Mouse (Mus musculus) lung, postnatal 36 days (tissue): ENCODE data around the gene Plppr3.

Experiments used
- DNase-seq: peaks from one replicate; pipeline ENCODE4 v3.0.0; 2022; ENCODE audit warnings: mixed read lengths

The Plppr3 gene

GRCm38 (mm10) chr10:79852107-79852789, 22.2 kb downstream of the Plppr3 start:
- peak; percentile 75 for DNase-seq

- DNase-seq, result no peak
Observed at GRCm38 (mm10) chr10:79851653-79852052, 22.8 kb downstream of the Plppr3 start.

GRCm38 (mm10) chr10:79849941-79850628, 24.3 kb downstream of the Plppr3 start:
- DNase-seq, result no peak

GRCm38 (mm10) chr10:79846553-79846952, 27.9 kb downstream of the Plppr3 start:
- DNase-seq, result no peak

- no peak for DNase-seq
Observed at GRCm38 (mm10) chr10:79843476-79843875, 31.0 kb downstream of the Plppr3 start.

GRCm38 (mm10) chr10:79842322-79842721, 32.1 kb downstream of the Plppr3 start:
- no peak for DNase-seq

- peak; percentile 87 for DNase-seq
Observed at GRCm38 (mm10) chr10:79840644-79841551, 33.5 kb downstream of the Plppr3 start.

- DNase-seq, result no peak
Observed at GRCm38 (mm10) chr10:79840091-79840490, 34.3 kb downstream of the Plppr3 start.

- no peak for DNase-seq
Observed at GRCm38 (mm10) chr10:79838151-79838550, 36.3 kb downstream of the Plppr3 start.

GRCm38 (mm10) chr10:79836918-79837317, 37.5 kb downstream of the Plppr3 start:
- DNase-seq, result no peak

- peak; percentile 81 for DNase-seq
Observed at GRCm38 (mm10) chr10:79834769-79835398, 39.5 kb downstream of the Plppr3 start.

- DNase-seq, result no peak
Observed at GRCm38 (mm10) chr10:79832786-79833181, 41.6 kb downstream of the Plppr3 start.

- DNase-seq, result no peak
Observed at GRCm38 (mm10) chr10:79832026-79832785, 42.2 kb downstream of the Plppr3 start.

GRCm38 (mm10) chr10:79831583-79831982, 42.9 kb downstream of the Plppr3 start:
- no peak for DNase-seq

- peak; percentile 73 for DNase-seq
Observed at GRCm38 (mm10) chr10:79824413-79824812, 50.0 kb downstream of the Plppr3 start.

GRCm38 (mm10) chr10:79823011-79823410, 51.4 kb downstream of the Plppr3 start:
- no peak for DNase-seq

- DNase-seq, result peak; percentile 46
Observed at GRCm38 (mm10) chr10:79822372-79822771, 52.1 kb downstream of the Plppr3 start.

GRCm38 (mm10) chr10:79821731-79822130, 52.7 kb downstream of the Plppr3 start:
- no peak for DNase-seq

- peak; percentile 38 for DNase-seq
Observed at GRCm38 (mm10) chr10:79820782-79821181, 53.7 kb downstream of the Plppr3 start, which contains the start of gene Misp. Misp (plus strand) TSS chr10:79820989.

GRCm38 (mm10) chr10:79820277-79820676, 54.2 kb downstream of the Plppr3 start:
- DNase-seq, result no peak

GRCm38 (mm10) chr10:79819606-79820005, 54.8 kb downstream of the Plppr3 start:
- DNase-seq, result no peak

- no peak for DNase-seq
Observed at GRCm38 (mm10) chr10:79818225-79818624, 56.2 kb downstream of the Plppr3 start.
